Mouse (Mus musculus): ENCODE measurements around the gene Prss54.

DNA sequence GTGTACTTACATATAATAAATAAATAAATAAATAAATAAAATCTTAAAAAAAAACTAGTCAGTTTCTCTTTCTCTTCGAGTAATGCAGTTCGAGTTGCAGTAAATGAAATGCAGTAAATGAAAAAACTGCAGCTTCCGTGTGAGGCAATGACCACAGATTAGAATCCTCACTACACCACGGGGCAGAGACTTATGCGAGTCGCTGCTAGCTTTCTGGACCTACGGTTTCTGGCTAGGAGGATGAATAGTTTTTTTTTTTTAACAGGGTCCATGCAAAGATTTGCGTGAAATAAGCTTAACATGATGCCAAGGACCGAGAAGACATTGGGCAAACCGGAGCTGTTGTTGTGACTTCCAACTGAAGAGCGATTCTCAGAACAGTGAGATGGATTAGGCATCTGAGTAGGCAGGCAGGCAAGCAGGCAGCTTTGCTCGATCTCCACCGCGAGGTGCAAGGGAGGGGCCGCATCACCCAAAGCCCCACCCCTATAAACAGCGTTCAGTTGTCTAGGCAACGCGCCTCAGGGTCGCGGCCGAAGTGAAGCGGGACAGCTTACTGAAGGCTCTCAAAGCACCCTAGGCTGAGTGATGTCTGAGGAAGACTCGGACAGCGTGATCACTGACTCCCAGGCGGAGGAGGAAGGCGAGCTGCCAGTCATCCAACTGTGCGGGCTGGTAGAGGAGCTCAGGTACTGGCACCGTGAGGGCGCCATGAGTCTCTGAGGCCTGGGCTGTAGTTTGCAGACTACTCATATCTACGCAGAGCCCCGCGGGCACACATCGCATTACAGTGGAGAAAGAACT is 42.4 kb downstream of the Prss54 start, which contains the start of gene Ccdc113:
- TF ChIP-seq CTCF (IDR thresholded peaks at IDR 0.05; ENCODE audit: borderline replicate concordance, insufficient read depth, low read length) (no peak), POLR2A (IDR thresholded peaks at IDR 0.05; ENCODE audit: low read depth, low read length) (no peak)
